Mouse (Mus musculus) forebrain, embryonic 11.5 days (tissue): ENCODE results near the gene Thtpa. TPM values are rescaled to one million over a fixed set of nuclear protein-coding genes. Genes with fewer than 3 reads are reported as not detected.

Experiments used
- ATAC-seq: fragments of 200-750 bp; cut with Nextera tagmentation; replicated peaks from 2 replicates; pipeline ENCODE4 v1.8.0; 2017; ENCODE audit warnings: moderate TSS enrichment; ENCODE audit not compliant: low FRiP score
- DNase-seq: peaks from one replicate; pipeline ENCODE4 v3.0.0-alpha.2; 2017; ENCODE audit warnings: low spot score
- H3K27ac ChIP-seq: fragments of 300-500 bp; sonication (generic); 2 replicates; pipeline ENCODE4 v1.5.1; 2014; ENCODE audit warnings: low read depth, low read length
- H3K27me3 ChIP-seq: fragments of 300-500 bp; sonication (generic); 2 replicates; pipeline ENCODE4 v1.6.1; 2014; ENCODE audit warnings: mild to moderate bottlenecking, low read length, mixed read lengths; ENCODE audit not compliant: control insufficient read depth, insufficient read depth
- H3K36me3 ChIP-seq: fragments of 300-500 bp; sonication (generic); 2 replicates; pipeline ENCODE4 v1.6.1; 2014; ENCODE audit warnings: mild to moderate bottlenecking, low read length, moderate library complexity, mixed read lengths; ENCODE audit not compliant: control insufficient read depth, insufficient read depth
- H3K4me1 ChIP-seq: fragments of 300-500 bp; sonication (generic); replicated peaks from 2 replicates; pipeline ENCODE4 v1.6.1; 2014; ENCODE audit warnings: low read length, mixed read lengths; ENCODE audit not compliant: control insufficient read depth, insufficient read depth
- H3K4me2 ChIP-seq: fragments of 300-500 bp; sonication (generic); 2 replicates; pipeline ENCODE4 v1.6.1; 2014; ENCODE audit warnings: low read depth, mild to moderate bottlenecking, low read length, moderate library complexity, mixed read lengths; ENCODE audit not compliant: severe bottlenecking
- H3K4me3 ChIP-seq: fragments of 300-500 bp; sonication (generic); 2 replicates; pipeline ENCODE4 v1.5.1; 2014; ENCODE audit warnings: low read depth, low read length
- H3K9ac ChIP-seq: fragments of 300-500 bp; sonication (generic); 2 replicates; pipeline ENCODE4 v1.6.1; 2014; ENCODE audit warnings: low read length
- H3K9me3 ChIP-seq: fragments of 300-500 bp; sonication (generic); 2 replicates; pipeline ENCODE4 v1.6.1; 2016; ENCODE audit warnings: low read length, mixed read lengths; ENCODE audit not compliant: control insufficient read depth
- WGBS: fragments of 180-500 bp; shearing (Covaris S2); extraction: QIAGEN DNeasy Blood & Tissue Kit; methylation state at CpG from one replicate; pipeline ENCODE4 v1.1.7; 2014; 5-methylcytosine and 5-hydroxymethylcytosine counted together
- polyA plus RNA-seq: library from polyadenylated mRNA; unstranded; fragments of >200 nt; fragmentation: Nextera tagmentation; extraction: Ambion mirVana; gene quantifications from 2 replicates; pipeline ENCODE4 v1.2.1, GENCODE M21; 2014

Gene Thtpa
- polyA plus RNA-seq, 1 experiment from 2014 or later = 28.6 TPM

DNA sequence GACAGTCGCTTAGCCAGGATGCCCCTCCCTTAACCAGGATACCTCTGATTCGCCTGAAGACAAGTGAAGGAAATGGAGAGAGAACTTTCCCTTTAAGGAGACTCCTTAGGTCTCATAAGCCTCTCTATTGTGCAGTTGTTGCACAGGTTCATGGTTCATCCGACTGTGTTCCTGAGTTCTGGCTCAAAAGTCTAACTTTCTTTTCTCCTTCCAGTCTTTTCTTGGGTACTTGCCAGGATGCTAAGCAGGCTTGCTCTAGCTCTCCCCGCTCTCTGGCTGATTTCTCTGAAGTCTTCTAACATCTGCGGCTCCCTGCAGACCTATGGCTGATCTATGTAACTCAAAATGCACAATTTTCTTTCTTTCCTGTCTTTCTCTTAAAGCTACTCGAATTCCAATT, 11.1 kb upstream of the Thtpa start:
- Histone ChIP-seq H3K4me3 (no peak overlapping the region), H3K4me2 (no peak overlapping the region), H3K27me3 (no peaks in the 10 kb centered on the region), H3K9me3 (no peaks in the 10 kb centered on the region), H3K4me1 (peaks cover 5% of the 10 kb centered on the region; the same call in 1 of the 2 replicates), H3K27ac (no peak overlapping the region), H3K36me3 (no peaks in the 10 kb centered on the region), H3K9ac (no peak overlapping the region)
- ATAC-seq (no peak), DNase-seq (no peak)
- WGBS = 79% methylated on average over 6 of the region's 6 CpGs

DNA sequence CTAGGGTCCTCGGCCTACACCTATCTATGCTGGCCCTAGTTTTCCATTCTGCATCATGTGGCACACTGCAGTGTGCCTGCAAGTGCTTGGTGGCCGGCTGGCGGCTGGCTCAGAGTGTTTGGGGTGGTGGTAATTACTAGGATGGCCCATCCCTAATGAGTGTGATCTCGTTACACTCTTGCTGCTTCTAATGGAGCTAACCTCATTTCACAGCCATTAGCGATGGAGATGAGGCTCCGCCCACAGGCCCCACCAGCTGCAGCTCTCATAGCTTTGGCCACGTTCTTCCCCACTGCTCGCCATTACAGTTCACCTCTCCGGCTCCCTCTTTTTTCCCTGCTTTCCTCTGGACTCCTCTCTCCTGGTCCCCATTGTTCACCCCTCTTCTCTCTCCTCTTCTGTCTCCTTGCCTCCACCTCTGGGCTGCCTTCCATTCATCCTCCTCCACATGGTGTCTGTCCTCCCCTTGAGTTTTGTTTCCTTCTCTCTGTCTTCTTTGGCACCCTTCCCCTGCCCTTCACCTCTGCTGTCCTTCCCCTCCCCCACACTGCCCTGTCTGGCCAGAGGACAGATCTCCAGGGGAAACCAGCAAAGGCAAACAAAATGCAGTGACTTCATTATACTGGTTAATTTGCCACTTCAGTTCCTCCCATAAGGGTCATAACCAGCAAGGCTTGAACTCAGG, 9.1 kb upstream of the Thtpa start:
- H3K4me3 ChIP-seq = no peak overlapping the region
- ATAC-seq = peak; percentile 74
- H3K27me3 ChIP-seq = no peaks in the 10 kb centered on the region
- H3K4me1 ChIP-seq = peaks cover 6% of the 10 kb centered on the region
- 36% methylated on average over 9 of the region's 9 CpGs for WGBS
- H3K9ac ChIP-seq = no peak overlapping the region
- H3K36me3 ChIP-seq = no peaks in the 10 kb centered on the region
- no peaks in the 10 kb centered on the region for H3K9me3 ChIP-seq
- H3K27ac ChIP-seq = no peak overlapping the region
- no peak for DNase-seq
- no peak overlapping the region for H3K4me2 ChIP-seq

DNA sequence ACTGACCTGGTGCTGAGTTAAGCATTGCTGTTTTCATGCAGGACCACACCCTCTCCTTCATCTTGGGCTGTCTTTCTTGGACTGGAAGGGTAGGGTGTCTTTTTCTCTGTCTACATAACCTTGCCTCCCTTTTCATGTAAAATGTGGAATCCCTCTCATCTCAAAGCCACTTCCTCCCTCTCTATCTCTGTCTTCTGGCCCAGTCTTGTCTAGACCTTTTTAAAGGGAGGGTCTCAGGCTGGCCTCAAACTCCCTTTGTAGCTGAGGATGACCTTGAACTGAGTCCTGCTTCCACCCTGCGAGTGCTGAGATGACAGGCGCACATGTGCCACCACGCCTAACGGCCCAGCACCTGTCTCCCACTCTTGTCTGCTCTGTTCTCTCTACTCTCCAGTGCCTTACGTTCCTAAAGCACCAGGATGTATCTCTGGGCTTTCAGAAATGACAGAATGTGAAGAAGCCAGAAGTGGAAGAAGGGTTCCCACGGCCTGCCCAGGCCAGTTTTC, 8.5 kb upstream of the Thtpa start:
- no peak for ATAC-seq
- no peak for DNase-seq
- H3K9me3 ChIP-seq = no peaks in the 10 kb centered on the region
- no peak overlapping the region for H3K9ac ChIP-seq
- WGBS = 86% methylated on average over 6 of the region's 6 CpGs
- H3K36me3 ChIP-seq = no peaks in the 10 kb centered on the region
- H3K27ac ChIP-seq = no peak overlapping the region
- no peaks in the 10 kb centered on the region for H3K27me3 ChIP-seq
- H3K4me3 ChIP-seq = no peak overlapping the region
- H3K4me2 ChIP-seq = no peak overlapping the region
- peaks cover 10% of the 10 kb centered on the region for H3K4me1 ChIP-seq

DNA sequence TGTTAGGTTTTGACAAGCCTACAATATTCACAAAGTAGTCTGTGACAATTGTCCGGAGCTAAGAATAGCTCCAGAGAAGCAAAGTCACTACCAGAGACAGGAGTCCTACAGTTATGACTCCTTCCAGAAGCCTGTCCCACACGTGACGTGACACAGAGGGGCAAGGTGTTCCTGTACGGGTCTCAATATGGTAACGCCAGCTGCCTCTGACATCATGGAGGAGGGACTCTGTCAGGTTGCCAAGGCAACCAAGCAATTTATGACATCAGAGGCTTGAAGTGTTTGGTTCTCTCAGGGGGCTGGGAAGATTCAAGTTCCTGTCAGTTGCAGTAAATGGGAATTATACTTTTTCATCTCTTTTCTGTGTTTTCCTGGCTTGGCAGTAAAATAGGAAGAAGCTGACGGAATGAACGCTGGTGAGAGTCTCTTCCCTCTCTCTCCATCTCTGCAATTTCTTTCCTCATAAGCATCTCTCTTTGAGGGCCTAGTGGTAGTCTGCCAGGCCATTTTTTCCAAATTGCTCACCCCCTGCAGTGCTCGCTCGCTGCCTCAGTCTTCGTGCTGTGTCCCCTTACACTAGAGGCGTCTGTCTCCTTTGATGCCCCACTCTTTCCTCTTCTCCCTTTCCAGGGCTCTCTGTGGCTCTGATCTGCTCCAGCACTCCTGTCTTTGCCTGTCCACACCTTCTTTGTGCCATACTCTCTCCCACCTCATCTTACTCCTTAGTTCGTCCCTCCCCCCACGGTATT, 5.2 kb upstream of the Thtpa start:
- Histone ChIP-seq H3K36me3 (no peaks in the 10 kb centered on the region), H3K9ac (no peak overlapping the region), H3K9me3 (no peaks in the 10 kb centered on the region), H3K4me2 (no peak overlapping the region), H3K4me1 (peaks cover 10% of the 10 kb centered on the region), H3K4me3 (no peak overlapping the region), H3K27me3 (no peaks in the 10 kb centered on the region), H3K27ac (no peak overlapping the region)
- no peak for ATAC-seq
- DNase-seq = no peak
- whole genome bisulfite sequencing = 67% methylated on average over 13 of the region's 13 CpGs

DNA sequence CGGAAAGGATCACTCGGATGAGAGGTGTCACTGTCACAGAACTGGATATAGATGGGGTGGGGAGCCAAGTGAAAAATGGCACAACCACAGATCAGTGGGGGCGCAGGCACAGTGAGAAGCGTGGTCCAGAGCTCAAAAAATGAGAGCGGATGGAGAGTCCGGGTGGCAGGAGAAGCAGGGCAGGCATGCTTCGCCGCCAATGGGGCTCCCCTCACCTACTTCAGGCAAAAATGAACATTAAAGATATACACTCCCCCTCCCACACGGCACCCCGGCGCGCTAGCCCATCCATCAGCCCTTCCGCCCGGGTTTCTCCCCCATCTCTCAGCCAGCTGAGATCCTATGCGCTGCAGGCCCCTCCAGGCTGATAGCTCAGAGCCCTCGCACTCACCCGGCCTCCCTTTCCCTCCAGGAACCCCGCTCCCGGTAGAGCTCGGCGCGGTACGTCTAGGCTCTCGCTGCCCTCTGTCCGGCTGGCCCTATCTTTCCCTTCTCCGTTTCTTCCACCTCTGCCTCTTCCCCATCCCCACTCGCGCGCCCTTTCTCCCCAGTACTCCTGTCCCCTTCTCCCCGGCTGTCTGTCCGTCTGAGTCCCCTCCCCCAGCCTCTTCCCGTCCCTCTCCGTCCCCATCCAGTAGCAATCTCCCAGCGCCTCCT, 3.2 kb upstream of the Thtpa start:
- H3K27ac ChIP-seq = peak overlapping the region; percentile 89
- H3K27me3 ChIP-seq = no peaks in the 10 kb centered on the region
- peak overlapping the region; percentile 85 for H3K4me2 ChIP-seq
- ATAC-seq (no peak), DNase-seq (no peak)
- H3K36me3 ChIP-seq = no peaks in the 10 kb centered on the region
- H3K9ac ChIP-seq = peak overlapping the region; percentile 91
- peak overlapping the region; percentile 73 for H3K4me3 ChIP-seq
- peaks cover 20% of the 10 kb centered on the region for H3K4me1 ChIP-seq
- no peaks in the 10 kb centered on the region for H3K9me3 ChIP-seq
- 3% methylated on average over 34 of the region's 34 CpGs for WGBS

DNA sequence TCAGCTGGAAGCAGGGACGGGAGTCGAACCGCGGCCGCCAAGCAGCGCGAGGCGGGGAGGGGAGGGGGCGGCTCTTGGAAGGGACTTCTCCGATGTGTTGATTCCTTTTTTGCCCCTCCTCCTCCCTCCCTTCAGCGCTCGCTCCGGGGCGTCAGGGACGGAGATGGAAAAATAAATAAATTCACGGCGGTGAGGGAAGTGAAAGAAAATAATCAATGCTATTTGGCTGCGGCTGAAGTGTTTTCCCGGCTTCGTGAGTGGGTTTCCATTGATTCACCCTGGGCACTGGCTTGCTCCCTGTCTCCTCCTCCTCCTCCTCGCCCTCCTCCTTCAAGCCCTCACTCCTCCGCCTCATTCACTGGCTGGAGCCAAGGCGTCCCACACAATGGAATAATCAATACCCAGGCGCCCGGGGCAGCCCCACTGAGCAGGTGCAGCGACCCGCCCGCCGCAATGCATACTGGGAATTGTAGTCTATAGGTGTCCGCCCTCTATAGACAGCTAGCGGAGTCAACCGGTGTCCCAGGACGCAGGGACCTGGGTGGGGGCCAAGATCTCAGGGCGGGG, 2.5 kb upstream of the Thtpa start, which contains the start of gene Zfhx2:
TSS of gene Zfhx2 (minus strand) at position 314 of the 567 bp plus-strand sequence.
- under 1% methylated on average over 33 of the region's 34 CpGs for WGBS

DNA sequence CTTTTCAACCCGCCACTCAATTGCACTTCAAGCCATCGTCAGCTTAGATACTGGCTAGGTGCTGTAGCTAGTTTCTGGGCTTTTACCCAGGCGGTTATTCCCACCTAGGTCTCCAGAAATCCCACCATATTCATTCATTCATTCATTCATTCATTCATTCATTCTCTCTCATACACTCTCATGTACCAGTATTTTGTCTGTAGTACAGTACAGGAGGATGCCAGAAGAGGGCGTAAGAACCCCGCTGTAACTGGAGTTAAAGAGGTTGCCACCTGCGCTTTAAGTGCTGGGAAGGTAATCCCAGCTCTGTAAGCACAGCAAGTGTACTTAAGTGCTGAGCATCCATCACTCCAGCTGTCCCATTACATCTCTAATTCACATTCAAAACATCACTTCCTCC, 657 bp upstream of the Thtpa start:
- no peak for DNase-seq
- H3K9ac ChIP-seq = no peak overlapping the region
- H3K9me3 ChIP-seq = no peaks in the 10 kb centered on the region
- WGBS = 38% methylated on average over 6 of the region's 6 CpGs
- no peak for ATAC-seq
- H3K36me3 ChIP-seq = no peaks in the 10 kb centered on the region; the same call in 1 of the 2 replicates
- no peak overlapping the region for H3K4me3 ChIP-seq
- no peak overlapping the region for H3K27ac ChIP-seq
- H3K27me3 ChIP-seq = no peaks in the 10 kb centered on the region
- no peak overlapping the region; the same call in 1 of the 2 replicates for H3K4me2 ChIP-seq
- peaks cover 22% of the 10 kb centered on the region for H3K4me1 ChIP-seq

More for the DNA sequence above, 2.5 kb upstream of the Thtpa start, which contains the start of gene Zfhx2:
- H3K9ac ChIP-seq = peak within 1 kb of the TSS; percentile 91
- peak within 1 kb of the TSS; percentile 89 for H3K27ac ChIP-seq
- no peaks in the 10 kb centered on the region for H3K9me3 ChIP-seq
- no peaks in the 10 kb centered on the region for H3K36me3 ChIP-seq
- H3K4me3 ChIP-seq = peak within 1 kb of the TSS; percentile 73
- peak within 1 kb of the TSS; percentile 85 for H3K4me2 ChIP-seq
- ATAC-seq (peak; percentile 93), DNase-seq (peak; percentile 97)
- H3K4me1 ChIP-seq = peaks cover 22% of the 10 kb centered on the region
- H3K27me3 ChIP-seq = no peaks in the 10 kb centered on the region

DNA sequence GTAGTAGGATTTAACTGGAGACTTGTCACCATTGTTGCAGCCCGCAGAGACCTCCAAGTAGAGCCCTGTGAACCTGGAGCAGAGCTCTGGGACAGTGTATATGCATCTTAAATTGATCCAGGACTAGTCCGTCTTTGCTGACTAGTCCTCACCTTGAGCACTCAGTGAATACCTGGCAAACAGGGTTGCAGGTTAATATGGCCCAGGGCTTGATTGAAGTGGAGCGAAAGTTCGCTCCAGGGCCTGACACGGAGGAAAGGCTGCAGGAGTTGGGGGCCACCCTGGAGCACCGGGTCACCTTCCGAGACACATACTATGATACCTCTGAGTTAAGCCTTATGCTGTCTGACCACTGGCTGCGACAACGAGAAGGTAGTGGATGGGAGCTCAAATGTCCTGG, 679 bp downstream of the Thtpa start:
- no peaks in the 10 kb centered on the region for H3K9me3 ChIP-seq
- peak overlapping the region; percentile 52 for H3K4me3 ChIP-seq
- H3K27ac ChIP-seq = peak overlapping the region; percentile 66
- WGBS = 55% methylated on average over 9 of the region's 9 CpGs
- no peaks in the 10 kb centered on the region for H3K27me3 ChIP-seq
- peaks cover 15% of the 10 kb centered on the region for H3K4me1 ChIP-seq
- peak overlapping the region; percentile 81 for H3K4me2 ChIP-seq
- H3K9ac ChIP-seq = peak overlapping the region; percentile 78
- DNase-seq (no peak), ATAC-seq (no peak)
- H3K36me3 ChIP-seq = no peaks in the 10 kb centered on the region; the same call in 1 of the 2 replicates
